Mouse (Mus musculus): Measurements from ENCODE around the gene Smim13. TPM values are rescaled to one million over a fixed set of nuclear protein-coding genes. Genes with fewer than 3 reads are reported as not detected.

Smim13 gene
- total RNA-seq, 1 experiment = 5.5 TPM

DNA sequence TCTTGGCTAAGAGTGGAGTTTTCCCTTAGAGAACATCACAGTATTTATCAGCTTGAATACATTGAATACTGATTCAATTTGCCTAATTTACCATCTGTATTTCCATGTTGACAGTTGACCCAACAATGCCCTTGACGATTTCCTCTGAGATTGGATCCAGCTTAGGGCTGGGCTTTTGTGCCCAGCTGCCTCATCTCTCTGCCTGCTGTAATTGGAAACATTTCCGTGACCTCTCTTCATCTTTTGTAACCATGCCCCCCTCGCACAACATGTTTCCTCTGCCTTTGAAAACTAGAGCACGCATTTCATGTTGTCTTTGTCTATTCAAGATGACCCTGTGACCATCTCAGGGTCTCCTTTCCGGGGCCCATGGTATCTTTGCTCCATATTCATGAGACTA, 49.4 kb downstream of the Smim13 start:
- in situ Hi-C loops (cut with MboI; ENCODE audit: low sequenced_read_pairs in 2 of 2, unreplicated experiment in 2 of 2) = loop anchor here in 1 of 2 experiments (25.0 kb wide), 1 partner anchor 263 kb away; no protein-coding TSS in a partner anchor
- DNase-seq (ENCODE audit: low read depth, low spot score) = no peak
- Histone ChIP-seq H3K9ac (ENCODE audit: insufficient read depth, low read depth, low read length, poor library complexity, severe bottlenecking) (no peak overlapping the region), H3K27ac (ENCODE audit: insufficient read depth, low read depth, low read length, poor library complexity, severe bottlenecking) (no peak overlapping the region), H3K4me1 (ENCODE audit: control insufficient read depth in 2 of 2, insufficient read depth in 2 of 2, low read length in 2 of 2, poor library complexity in 1 of 2) (no peaks in the 10 kb centered on the region), H3K9me3 (ENCODE audit: control insufficient read depth, insufficient read depth, low read depth, low read length) (no peaks in the 10 kb centered on the region), H3K4me3 (ENCODE audit: insufficient read depth in 1 of 2, low read depth in 1 of 2, low read length in 2 of 2, poor library complexity in 1 of 2, severe bottlenecking in 1 of 2) (no peak overlapping the region), H3K36me3 (ENCODE audit: control insufficient read depth, insufficient read depth, low read length, poor library complexity, severe bottlenecking) (no peaks in the 10 kb centered on the region)
- TF ChIP-seq CHD2 (IDR thresholded peaks at IDR 0.05; ENCODE audit: low read depth, low read length) = no peak
- no peak for TF ChIP-seq HCFC1 (IDR thresholded peaks at IDR 0.05; ENCODE audit: borderline replicate concordance, insufficient read depth, low read length)
- TF ChIP-seq ZNF384 (IDR thresholded peaks at IDR 0.05; ENCODE audit: low read depth, low read length) = no peak
- no peak for TF ChIP-seq ZC3H11A (IDR thresholded peaks at IDR 0.05; ENCODE audit: borderline replicate concordance, low read depth, low read length)
- TF ChIP-seq MAFK (IDR thresholded peaks at IDR 0.05; ENCODE audit: insufficient read depth, low read depth, low read length) = no peak

- no peaks in the 10 kb centered on the region for H3K36me3 ChIP-seq (ENCODE audit: control insufficient read depth, insufficient read depth, low read length, poor library complexity, severe bottlenecking)
- DNase-seq (ENCODE audit: low read depth, low spot score) = no peak
- in situ Hi-C loops (cut with MboI; ENCODE audit: low sequenced_read_pairs in 2 of 2, unreplicated experiment in 2 of 2) = no loop called here
- no peak overlapping the region for H3K4me3 ChIP-seq (ENCODE audit: insufficient read depth in 1 of 2, low read depth in 1 of 2, low read length in 2 of 2, poor library complexity in 1 of 2, severe bottlenecking in 1 of 2)
- H3K9ac ChIP-seq (ENCODE audit: insufficient read depth, low read depth, low read length, poor library complexity, severe bottlenecking) = no peak overlapping the region
- no peaks in the 10 kb centered on the region for H3K9me3 ChIP-seq (ENCODE audit: control insufficient read depth, insufficient read depth, low read depth, low read length)
- no peak overlapping the region for H3K27ac ChIP-seq (ENCODE audit: insufficient read depth, low read depth, low read length, poor library complexity, severe bottlenecking)
- no peaks in the 10 kb centered on the region for H3K4me1 ChIP-seq (ENCODE audit: control insufficient read depth in 2 of 2, insufficient read depth in 2 of 2, low read length in 2 of 2, poor library complexity in 1 of 2)
- TF ChIP-seq HCFC1 (IDR thresholded peaks at IDR 0.05; ENCODE audit: borderline replicate concordance, insufficient read depth, low read length) (no peak), ZNF384 (IDR thresholded peaks at IDR 0.05; ENCODE audit: low read depth, low read length) (no peak), CHD2 (IDR thresholded peaks at IDR 0.05; ENCODE audit: low read depth, low read length) (no peak), MAFK (IDR thresholded peaks at IDR 0.05; ENCODE audit: insufficient read depth, low read depth, low read length) (no peak)
These were observed 50.4 kb downstream of the Smim13 start for GRCm38 (mm10) chr13:41300037-41300436.

- Histone ChIP-seq H3K4me3 (ENCODE audit: insufficient read depth in 1 of 2, low read depth in 1 of 2, low read length in 2 of 2, poor library complexity in 1 of 2, severe bottlenecking in 1 of 2) (no peak overlapping the region), H3K9ac (ENCODE audit: insufficient read depth, low read depth, low read length, poor library complexity, severe bottlenecking) (no peak overlapping the region; the same call in 1 of the 2 replicates), H3K27ac (ENCODE audit: insufficient read depth, low read depth, low read length, poor library complexity, severe bottlenecking) (no peak overlapping the region), H3K4me1 (ENCODE audit: control insufficient read depth in 2 of 2, insufficient read depth in 2 of 2, low read length in 2 of 2, poor library complexity in 1 of 2) (no peaks in the 10 kb centered on the region), H3K36me3 (ENCODE audit: control insufficient read depth, insufficient read depth, low read length, poor library complexity, severe bottlenecking) (no peaks in the 10 kb centered on the region), H3K9me3 (ENCODE audit: control insufficient read depth, insufficient read depth, low read depth, low read length) (no peaks in the 10 kb centered on the region)
- DNase-seq (ENCODE audit: low read depth, low spot score) = peak; percentile 81
- in situ Hi-C loops (cut with MboI; ENCODE audit: low sequenced_read_pairs in 2 of 2, unreplicated experiment in 2 of 2) = no loop called here
- TF ChIP-seq CHD2 (IDR thresholded peaks at IDR 0.05; ENCODE audit: low read depth, low read length) (no peak), ZC3H11A (IDR thresholded peaks at IDR 0.05; ENCODE audit: borderline replicate concordance, low read depth, low read length) (peak; percentile 85)
These were observed 53.1 kb downstream of the Smim13 start for GRCm38 (mm10) chr13:41302716-41303115.

DNA sequence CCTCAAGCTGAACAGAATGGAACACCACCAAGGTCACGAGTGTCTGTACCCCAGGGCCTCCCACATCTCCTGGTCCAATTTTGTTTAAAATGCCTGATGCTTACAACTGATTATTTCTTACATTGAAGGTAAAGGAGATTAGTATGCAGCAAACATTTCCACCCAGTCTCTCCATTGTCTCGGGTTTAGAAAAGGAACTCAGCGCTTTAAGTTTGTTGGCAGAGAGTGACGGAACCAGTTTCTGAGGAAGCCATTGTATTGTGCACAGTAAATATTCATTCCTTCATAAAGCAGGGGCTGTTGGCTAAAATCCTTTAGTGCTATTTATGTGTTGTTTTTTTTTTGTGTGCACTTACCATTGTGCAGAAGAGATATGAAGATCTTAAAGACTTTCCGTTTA, 71.1 kb downstream of the Smim13 start:
- DNase-seq (ENCODE audit: low read depth, low spot score) = no peak
- TF ChIP-seq MAFK (IDR thresholded peaks at IDR 0.05; ENCODE audit: insufficient read depth, low read depth, low read length) (no peak), HCFC1 (IDR thresholded peaks at IDR 0.05; ENCODE audit: borderline replicate concordance, insufficient read depth, low read length) (no peak), ZC3H11A (IDR thresholded peaks at IDR 0.05; ENCODE audit: borderline replicate concordance, low read depth, low read length) (no peak), ZNF384 (IDR thresholded peaks at IDR 0.05; ENCODE audit: low read depth, low read length) (no peak)
- H3K4me1 ChIP-seq (ENCODE audit: control insufficient read depth in 2 of 2, insufficient read depth in 2 of 2, low read length in 2 of 2, poor library complexity in 1 of 2) = no peaks in the 10 kb centered on the region
- H3K4me3 ChIP-seq (ENCODE audit: insufficient read depth in 1 of 2, low read depth in 1 of 2, low read length in 2 of 2, poor library complexity in 1 of 2, severe bottlenecking in 1 of 2) = no peak overlapping the region
- no peak overlapping the region for H3K9ac ChIP-seq (ENCODE audit: insufficient read depth, low read depth, low read length, poor library complexity, severe bottlenecking)
- H3K9me3 ChIP-seq (ENCODE audit: control insufficient read depth, insufficient read depth, low read depth, low read length) = no peaks in the 10 kb centered on the region
- H3K36me3 ChIP-seq (ENCODE audit: control insufficient read depth, insufficient read depth, low read length, poor library complexity, severe bottlenecking) = no peaks in the 10 kb centered on the region
- no peak overlapping the region for H3K27ac ChIP-seq (ENCODE audit: insufficient read depth, low read depth, low read length, poor library complexity, severe bottlenecking)
- in situ Hi-C loops (cut with MboI; ENCODE audit: low sequenced_read_pairs in 2 of 2, unreplicated experiment in 2 of 2) = no loop called here

DNA sequence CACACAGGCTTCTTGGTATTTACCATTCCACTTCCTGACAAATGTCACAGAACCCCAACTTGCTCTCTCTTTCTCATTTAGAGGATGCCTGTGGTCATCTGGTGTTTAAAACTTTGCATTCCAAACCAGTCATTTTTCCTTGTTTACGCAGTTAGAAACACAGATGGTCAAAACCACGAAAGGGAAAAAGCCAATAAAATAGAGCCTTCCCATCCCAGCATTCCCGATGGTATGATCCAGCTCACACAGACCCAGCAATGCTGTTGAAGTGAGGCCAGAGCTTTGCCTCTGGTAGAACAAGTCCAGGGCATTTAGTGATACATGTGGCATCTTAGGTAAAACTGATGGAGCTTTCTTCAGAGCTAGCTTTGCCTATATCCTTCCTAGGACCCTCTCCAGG, 71.8 kb downstream of the Smim13 start:
- no peak for TF ChIP-seq MAFK (IDR thresholded peaks at IDR 0.05; ENCODE audit: insufficient read depth, low read depth, low read length)
- TF ChIP-seq HCFC1 (IDR thresholded peaks at IDR 0.05; ENCODE audit: borderline replicate concordance, insufficient read depth, low read length) = no peak
- no peak for TF ChIP-seq ZC3H11A (IDR thresholded peaks at IDR 0.05; ENCODE audit: borderline replicate concordance, low read depth, low read length)
- TF ChIP-seq CHD2 (IDR thresholded peaks at IDR 0.05; ENCODE audit: low read depth, low read length) = no peak
- no peak for TF ChIP-seq ZNF384 (IDR thresholded peaks at IDR 0.05; ENCODE audit: low read depth, low read length)
- Histone ChIP-seq H3K9ac (ENCODE audit: insufficient read depth, low read depth, low read length, poor library complexity, severe bottlenecking) (no peak overlapping the region), H3K9me3 (ENCODE audit: control insufficient read depth, insufficient read depth, low read depth, low read length) (no peaks in the 10 kb centered on the region), H3K36me3 (ENCODE audit: control insufficient read depth, insufficient read depth, low read length, poor library complexity, severe bottlenecking) (no peaks in the 10 kb centered on the region), H3K4me3 (ENCODE audit: insufficient read depth in 1 of 2, low read depth in 1 of 2, low read length in 2 of 2, poor library complexity in 1 of 2, severe bottlenecking in 1 of 2) (no peak overlapping the region), H3K4me1 (ENCODE audit: control insufficient read depth in 2 of 2, insufficient read depth in 2 of 2, low read length in 2 of 2, poor library complexity in 1 of 2) (no peaks in the 10 kb centered on the region), H3K27ac (ENCODE audit: insufficient read depth, low read depth, low read length, poor library complexity, severe bottlenecking) (no peak overlapping the region)
- DNase-seq (ENCODE audit: low read depth, low spot score) = no peak
- in situ Hi-C loops (cut with MboI; ENCODE audit: low sequenced_read_pairs in 2 of 2, unreplicated experiment in 2 of 2) = no loop called here
